Mouse (Mus musculus) myocyte (in vitro differentiated cells): Measurements from ENCODE around the gene Epha3. TPM values are rescaled to one million over a fixed set of nuclear protein-coding genes. Genes with fewer than 3 reads are reported as not detected.

Experiments used
- H3K27me3 ChIP-seq: one replicate; pipeline ENCODE4 v1.6.1; 2011; ENCODE audit not compliant: control insufficient read depth, insufficient read depth, insufficient read length
- H3K36me3 ChIP-seq: one replicate; pipeline ENCODE4 v1.6.1; 2011; ENCODE audit not compliant: control insufficient read depth, insufficient read depth
- H3K4me2 ChIP-seq: one replicate; pipeline ENCODE4 v1.6.1; 2011; ENCODE audit warnings: low read depth, control low read depth
- H3K4me3 ChIP-seq: one replicate; pipeline ENCODE4 v1.5.1; 2011; ENCODE audit warnings: mild to moderate bottlenecking, control low read depth, moderate library complexity
- H3K79me2 ChIP-seq: one replicate; pipeline ENCODE4 v1.6.1; 2011; ENCODE audit not compliant: control insufficient read depth, insufficient read depth
- H3ac ChIP-seq: one replicate; pipeline ENCODE4 v1.6.1; 2011; ENCODE audit not compliant: control insufficient read depth, insufficient read length
- CEBPB ChIP-seq: IDR thresholded peaks from 2 replicates; pipeline ENCODE4 v1.6.1; 2011; ENCODE audit warnings: mild to moderate bottlenecking, moderate library complexity; ENCODE audit not compliant: poor library complexity, insufficient read depth, severe bottlenecking
- E2F4 ChIP-seq: IDR thresholded peaks from one replicate; pipeline ENCODE4 v1.6.1; 2011; ENCODE audit warnings: mild to moderate bottlenecking, control low read depth, moderate library complexity; ENCODE audit not compliant: insufficient read depth
- MAX ChIP-seq: IDR thresholded peaks from one replicate; pipeline ENCODE4 v1.6.1; 2011; ENCODE audit warnings: low read depth, mild to moderate bottlenecking, control low read depth
- MYOD1 ChIP-seq, 3 experiments: IDR thresholded peaks; one replicate each; pipeline ENCODE4 v1.6.1; 2011; ENCODE audit warnings: control low read depth in 2 of 3, low read depth in 2 of 3, mild to moderate bottlenecking in 2 of 3, moderate library complexity in 1 of 3; ENCODE audit not compliant: insufficient read length in 2 of 3, control insufficient read depth in 1 of 3
- MYOG ChIP-seq, 3 experiments: IDR thresholded peaks; one replicate each; pipeline ENCODE4 v1.6.1; 2011; ENCODE audit warnings: control low read depth in 2 of 3, low read depth in 2 of 3, mild to moderate bottlenecking in 2 of 3; ENCODE audit not compliant: insufficient read length in 2 of 3, control insufficient read depth in 1 of 3, insufficient read depth in 1 of 3
- POLR2A ChIP-seq: IDR thresholded peaks from one replicate; pipeline ENCODE4 v1.6.1; 2011; ENCODE audit warnings: low read depth, mild to moderate bottlenecking, control low read depth, moderate library complexity; ENCODE audit not compliant: insufficient read length
- POLR2AphosphoS2 ChIP-seq: IDR thresholded peaks from one replicate; pipeline ENCODE4 v1.6.1; 2011; ENCODE audit warnings: low read depth, control low read depth; ENCODE audit not compliant: insufficient read length
- REST ChIP-seq: IDR thresholded peaks from one replicate; pipeline ENCODE4 v1.6.1; 2011; ENCODE audit warnings: mild to moderate bottlenecking, control low read depth, moderate library complexity; ENCODE audit not compliant: insufficient read depth, insufficient read length
- SRF ChIP-seq: IDR thresholded peaks from one replicate; pipeline ENCODE4 v1.6.1; 2011; ENCODE audit warnings: low read depth; ENCODE audit not compliant: control insufficient read depth, insufficient read length
- TCF12 ChIP-seq: IDR thresholded peaks from one replicate; pipeline ENCODE4 v1.6.1; 2011; ENCODE audit warnings: mild to moderate bottlenecking, control low read depth; ENCODE audit not compliant: poor library complexity, insufficient read depth, severe bottlenecking
- TCF3 ChIP-seq: IDR thresholded peaks from one replicate; pipeline ENCODE4 v1.6.1; 2011; ENCODE audit warnings: low read depth, control low read depth; ENCODE audit not compliant: insufficient read length
- USF1 ChIP-seq: IDR thresholded peaks from one replicate; pipeline ENCODE4 v1.6.1; 2011; ENCODE audit warnings: low read depth, mild to moderate bottlenecking, control low read depth, moderate library complexity
- polyA plus RNA-seq: library from polyadenylated mRNA; unstranded; fragments of >200 nt; fragmentation: generic; extraction: Trizol; gene quantifications from one replicate; pipeline ENCODE4 v1.2.1, GENCODE M21; 2012; ENCODE audit warnings: missing spikeins

The Epha3 gene
- polyA plus RNA-seq, 1 experiment = 1.3 TPM

DNA sequence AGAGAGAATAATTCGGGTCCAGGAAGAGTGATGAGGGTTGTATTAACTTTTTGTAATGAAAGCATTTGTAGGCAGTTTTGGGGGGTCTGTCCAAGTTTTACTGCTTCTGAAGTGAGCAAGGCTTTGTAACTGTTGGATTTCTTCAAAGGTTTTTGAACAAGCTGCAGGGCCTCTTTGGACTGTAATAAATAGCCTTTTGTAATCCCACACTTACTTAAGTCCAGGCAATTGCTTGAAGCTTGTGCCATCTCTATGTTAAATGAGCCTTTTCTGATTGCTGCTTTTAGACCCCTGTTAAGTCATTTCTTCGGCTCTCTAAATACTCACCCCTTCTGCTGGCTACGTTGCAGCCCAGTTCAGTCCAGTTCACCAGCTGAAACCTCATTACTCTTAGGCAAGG, 248.6 kb downstream of the Epha3 start:
- Histone ChIP-seq H3ac (no peak overlapping the region), H3K27me3 (no peaks in the 10 kb centered on the region), H3K4me2 (no peak overlapping the region), H3K79me2 (no peaks in the 10 kb centered on the region), H3K4me3 (no peak overlapping the region), H3K36me3 (no peaks in the 10 kb centered on the region)
- TF ChIP-seq POLR2A = no peak
- TF ChIP-seq E2F4 = no peak
- no peak for TF ChIP-seq POLR2AphosphoS2
- no peak for TF ChIP-seq SRF
- TF ChIP-seq MAX = no peak
- TF ChIP-seq TCF12 = no peak
- TF ChIP-seq REST = no peak
- TF ChIP-seq USF1 = no peak
- TF ChIP-seq CEBPB = no peak

DNA sequence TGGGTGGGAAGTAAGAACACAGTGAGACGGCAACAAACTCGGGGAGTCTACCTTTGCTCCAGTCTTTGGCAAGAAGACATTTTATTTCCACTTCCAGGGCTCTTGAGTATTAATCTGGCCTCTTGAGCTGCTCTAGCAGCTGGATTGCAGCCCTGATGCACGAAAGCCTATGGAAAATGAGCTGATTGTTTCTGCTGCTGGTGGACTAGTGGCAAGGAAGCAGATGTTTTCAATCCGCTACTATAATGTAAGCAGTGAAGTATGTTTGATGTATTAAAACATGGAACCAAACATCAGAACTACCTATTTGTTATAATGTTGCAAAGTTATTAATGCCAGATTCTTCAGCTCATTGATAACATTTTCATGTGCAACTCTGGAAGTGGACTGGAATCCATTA, 251.0 kb downstream of the Epha3 start:
- no peaks in the 10 kb centered on the region for H3K27me3 ChIP-seq
- TF ChIP-seq USF1 (no peak), MAX (no peak), SRF (no peak), MYOD1 (IDR thresholded peaks at IDR 0.05; ENCODE audit: control insufficient read depth in 1 of 3, insufficient read length in 2 of 3, low read depth in 2 of 3) (no peak), E2F4 (no peak), TCF12 (no peak), POLR2AphosphoS2 (no peak), POLR2A (no peak), MYOG (IDR thresholded peaks at IDR 0.05; ENCODE audit: control insufficient read depth in 1 of 3, insufficient read depth in 1 of 3, insufficient read length in 2 of 3, low read depth in 2 of 3) (no peak)
- H3K4me2 ChIP-seq = no peak overlapping the region

DNA sequence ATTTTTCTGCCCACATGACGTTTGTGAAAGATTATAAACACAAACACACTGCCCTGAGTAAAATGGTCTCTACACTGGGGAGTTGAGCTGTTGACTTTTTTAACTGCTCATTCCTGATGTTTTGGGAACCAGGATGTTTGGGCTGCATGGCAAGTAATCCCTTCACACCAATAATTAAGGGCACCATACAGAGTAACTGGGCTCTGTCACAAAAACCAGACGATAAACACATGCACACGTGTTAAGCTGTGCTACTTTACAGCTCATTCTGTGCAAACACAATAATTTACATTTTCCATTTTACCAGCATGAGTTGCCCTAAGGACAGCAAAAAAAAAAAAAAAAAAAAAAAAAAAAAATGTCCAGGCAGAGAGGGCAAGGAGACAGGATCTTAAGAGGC, 263.7 kb downstream of the Epha3 start:
- Histone ChIP-seq H3K4me3 (no peak overlapping the region), H3K4me2 (no peak overlapping the region), H3K27me3 (no peaks in the 10 kb centered on the region), H3K79me2 (no peaks in the 10 kb centered on the region), H3K36me3 (no peaks in the 10 kb centered on the region), H3ac (no peak overlapping the region)
- TF ChIP-seq E2F4 (no peak), POLR2AphosphoS2 (no peak), POLR2A (no peak), CEBPB (no peak), SRF (no peak)

More for the DNA sequence above, 251.0 kb downstream of the Epha3 start:
- H3K79me2 ChIP-seq = no peaks in the 10 kb centered on the region
- H3K36me3 ChIP-seq = no peaks in the 10 kb centered on the region
- H3K4me3 ChIP-seq = no peak overlapping the region
- no peak overlapping the region for H3ac ChIP-seq

DNA sequence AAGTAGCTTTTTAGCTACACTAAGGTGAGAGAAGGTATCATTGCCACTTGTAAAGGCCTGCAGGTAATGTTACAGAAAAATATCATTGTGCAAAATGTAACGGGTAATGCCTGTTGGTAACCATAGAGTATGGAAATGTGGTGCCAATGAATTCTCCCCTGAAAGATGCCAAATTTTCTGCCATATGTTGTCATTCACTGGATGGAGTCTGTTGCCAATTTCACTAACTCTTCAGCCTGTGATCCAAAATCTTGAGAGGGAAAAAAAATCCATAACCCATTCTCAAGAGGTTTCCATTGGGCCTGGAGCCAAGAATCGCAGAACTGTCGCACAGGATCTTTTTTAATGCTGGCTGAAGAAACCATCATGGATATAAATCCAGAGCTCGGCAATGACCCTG, 269.3 kb downstream of the Epha3 start:
- H3K36me3 ChIP-seq = no peaks in the 10 kb centered on the region
- H3K79me2 ChIP-seq = no peaks in the 10 kb centered on the region
- H3ac ChIP-seq = no peak overlapping the region
- no peaks in the 10 kb centered on the region for H3K27me3 ChIP-seq
- H3K4me2 ChIP-seq = no peak overlapping the region
- H3K4me3 ChIP-seq = no peak overlapping the region
- no peak for TF ChIP-seq SRF
- TF ChIP-seq MAX = no peak
- TF ChIP-seq TCF3 = no peak
- TF ChIP-seq REST = no peak
- TF ChIP-seq POLR2AphosphoS2 = no peak
- no peak for TF ChIP-seq MYOG (IDR thresholded peaks at IDR 0.05; ENCODE audit: control insufficient read depth in 1 of 3, insufficient read depth in 1 of 3, insufficient read length in 2 of 3, low read depth in 2 of 3)
- no peak for TF ChIP-seq TCF12
- TF ChIP-seq E2F4 = no peak
- no peak for TF ChIP-seq POLR2A
- no peak for TF ChIP-seq MYOD1 (IDR thresholded peaks at IDR 0.05; ENCODE audit: control insufficient read depth in 1 of 3, insufficient read length in 2 of 3, low read depth in 2 of 3)

DNA sequence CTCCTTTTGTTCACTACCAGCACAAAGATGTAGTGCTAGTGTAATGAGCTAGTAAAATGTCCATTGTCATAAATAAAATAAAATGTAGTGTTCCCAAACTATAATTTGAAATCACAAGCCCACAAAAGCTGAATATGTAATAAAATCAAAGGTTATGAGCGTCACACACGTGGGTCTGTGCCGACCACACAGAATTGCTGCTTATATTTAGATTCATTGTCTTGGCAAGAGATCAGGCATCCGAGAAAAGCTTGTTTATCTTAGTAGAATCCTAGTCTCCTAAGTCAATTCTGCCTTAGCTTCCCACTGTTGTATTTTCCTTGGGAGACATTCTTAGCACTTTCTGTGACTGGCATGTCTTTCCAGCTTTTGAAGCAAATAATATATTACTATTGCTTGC, 294.2 kb downstream of the Epha3 start:
- no peak overlapping the region for H3K4me3 ChIP-seq
- TF ChIP-seq MYOD1 (IDR thresholded peaks at IDR 0.05; ENCODE audit: control insufficient read depth in 1 of 3, insufficient read length in 2 of 3, low read depth in 2 of 3) (no peak), POLR2AphosphoS2 (no peak), USF1 (no peak), E2F4 (no peak), POLR2A (no peak), SRF (no peak), TCF12 (no peak)
- no peaks in the 10 kb centered on the region for H3K27me3 ChIP-seq
- H3K79me2 ChIP-seq = no peaks in the 10 kb centered on the region
- no peak overlapping the region for H3ac ChIP-seq
- H3K4me2 ChIP-seq = no peak overlapping the region
- H3K36me3 ChIP-seq = no peaks in the 10 kb centered on the region
